Mouse (Mus musculus) thymus, postnatal 14 days (tissue): ENCODE measurements around the gene Gzmk.

Experiments used
- DNase-seq: peaks from one replicate; pipeline ENCODE4 v3.0.0; 2021

Gzmk gene

DNA sequence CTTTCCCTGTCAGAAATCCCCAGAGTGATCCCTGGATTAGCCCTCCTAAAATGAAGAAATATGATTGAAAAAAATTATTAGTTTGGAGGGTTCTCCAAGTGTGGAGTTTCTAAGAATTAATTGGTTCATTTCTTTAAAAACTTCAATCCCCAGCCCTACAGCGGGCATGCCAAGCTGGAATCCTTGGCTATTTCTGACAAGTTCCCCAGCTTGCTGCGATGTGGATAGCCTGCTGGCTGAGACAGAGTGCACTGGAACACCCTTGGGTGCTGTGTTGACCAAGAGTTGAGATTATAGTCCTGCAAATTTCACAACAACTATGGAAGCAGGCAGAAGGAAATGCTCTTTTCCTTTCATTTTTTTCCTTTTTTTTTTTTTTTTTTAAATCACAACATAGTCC, 24.1 kb downstream of the Gzmk start:
- no peak for DNase-seq

DNA sequence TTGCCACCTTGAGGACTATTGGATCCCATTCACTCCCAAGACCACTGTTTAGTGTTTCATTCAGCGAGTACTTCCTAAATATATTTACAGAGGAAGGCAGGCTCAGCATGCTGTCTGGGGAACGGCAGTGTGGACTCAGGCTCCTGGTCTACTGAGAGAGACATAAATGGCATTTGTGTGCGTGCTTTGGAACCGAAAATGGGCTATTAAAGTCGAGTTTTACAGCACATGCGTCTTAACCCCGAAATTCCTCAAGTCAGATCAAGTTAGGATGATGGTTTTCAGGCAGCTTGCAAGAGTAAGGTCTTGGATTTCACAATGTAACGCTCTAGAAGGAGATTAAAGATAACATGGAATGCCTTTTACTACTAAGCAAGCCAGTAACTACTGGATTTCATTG, 25.0 kb downstream of the Gzmk start:
- no peak for DNase-seq

DNA sequence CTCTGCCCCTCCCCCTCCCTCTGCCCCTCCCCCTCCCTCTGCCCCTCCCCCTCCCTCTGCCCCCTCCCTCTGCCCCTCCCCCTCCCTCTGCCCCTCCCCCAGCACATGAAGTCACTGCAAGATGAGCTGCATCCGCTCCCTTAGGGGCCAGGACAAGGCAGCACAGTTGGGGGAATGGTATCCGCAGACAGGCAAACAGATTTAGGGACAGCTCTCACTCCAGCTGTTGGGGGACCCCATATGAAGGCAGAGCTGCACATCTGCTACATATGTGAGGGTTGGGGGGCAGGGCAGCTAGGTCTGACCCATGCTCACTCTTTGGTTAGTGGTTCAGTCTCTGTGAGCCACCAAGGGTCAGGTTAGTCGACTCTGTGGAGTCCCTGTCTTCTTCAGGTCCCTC, 26.4 kb downstream of the Gzmk start:
- DNase-seq = no peak

DNA sequence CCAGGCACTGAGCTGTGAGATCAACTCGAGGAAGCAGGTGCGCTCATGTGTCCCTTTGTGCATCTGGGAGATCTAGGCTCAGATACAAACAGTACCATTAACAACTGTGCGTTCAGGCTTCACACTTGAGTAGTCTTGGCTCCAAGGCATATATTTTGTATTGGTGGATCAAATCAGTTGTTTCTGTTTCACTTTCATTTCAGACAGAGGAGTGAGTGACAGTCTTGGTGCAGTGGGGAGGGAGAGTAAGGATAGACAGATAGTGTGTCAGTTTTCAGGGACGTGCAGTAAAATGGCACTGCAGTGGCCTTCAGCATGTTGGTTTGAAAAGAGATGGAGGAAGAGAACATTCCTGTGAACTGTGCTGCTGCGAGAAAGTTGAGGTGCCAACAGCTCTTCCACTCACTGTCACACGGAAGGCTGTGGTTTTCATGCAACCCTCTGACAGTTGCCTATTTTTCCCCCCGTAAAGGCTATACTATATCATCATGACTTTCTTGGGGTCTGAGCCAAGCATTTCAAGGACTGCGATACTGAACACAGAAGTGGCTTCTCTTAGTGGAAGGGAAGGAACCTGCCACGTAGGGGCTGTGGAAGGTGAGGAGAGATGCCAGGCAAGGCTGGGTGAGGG, 27.7 kb downstream of the Gzmk start:
- DNase-seq = peak; percentile 27

DNA sequence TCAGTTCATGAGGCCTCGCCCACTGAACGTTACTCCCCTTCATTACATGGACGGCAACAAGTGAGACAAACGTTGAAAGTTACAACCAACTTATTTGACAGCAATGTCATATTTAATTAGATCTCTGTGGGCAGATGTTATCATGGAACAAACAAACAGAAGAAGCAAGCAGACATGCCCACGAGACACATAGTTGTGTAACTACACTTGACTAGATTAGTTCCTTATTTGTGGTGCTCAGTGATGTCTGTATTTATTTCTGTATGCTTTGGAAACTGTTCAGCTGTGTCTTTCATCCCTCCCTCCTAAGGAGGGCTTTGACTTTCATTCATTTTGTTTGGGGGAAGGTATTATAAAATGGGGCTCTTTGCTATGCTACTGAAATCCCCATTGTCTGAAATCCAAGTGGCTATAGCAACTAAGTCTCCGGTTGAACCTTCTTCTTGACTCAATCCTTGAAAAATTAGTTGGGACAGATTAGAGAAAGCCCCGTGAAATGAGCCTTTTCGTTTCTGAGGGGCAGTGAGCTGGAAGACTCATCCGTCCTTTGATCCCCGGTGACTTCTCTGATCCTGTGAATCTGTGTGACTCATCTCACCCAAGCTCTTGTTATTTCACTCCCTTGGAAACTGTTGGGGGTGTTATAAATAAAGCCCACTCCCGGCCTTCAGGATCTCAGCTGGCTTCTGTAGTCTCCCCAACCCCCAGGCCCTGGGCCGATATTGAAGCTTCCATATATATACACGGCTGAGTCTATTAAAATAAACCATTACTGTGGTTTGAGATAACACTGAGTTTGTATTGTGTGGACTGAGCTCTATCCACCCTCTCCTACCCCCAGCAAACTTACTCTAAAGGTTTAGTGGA, 28.7 kb downstream of the Gzmk start:
- no peak for DNase-seq

DNA sequence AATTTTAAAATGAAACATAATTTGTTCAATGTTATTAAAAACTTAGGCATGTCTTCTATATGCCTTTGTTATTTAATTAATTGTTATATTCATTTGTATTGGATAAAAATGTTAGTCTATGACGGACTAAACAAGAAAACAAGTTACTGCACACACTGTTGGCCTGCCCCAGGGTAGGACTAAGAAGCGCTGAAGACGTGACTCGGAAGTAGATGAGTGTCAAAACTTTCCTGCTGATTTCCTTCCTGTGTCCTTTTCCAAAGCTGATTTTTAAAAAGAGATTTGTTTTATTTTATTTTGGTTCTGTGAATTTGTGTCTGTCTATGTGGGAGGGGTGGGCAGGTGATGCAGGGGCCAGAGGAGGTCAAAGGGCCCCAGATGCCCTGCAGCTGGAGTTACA, 42.0 kb downstream of the Gzmk start:
- DNase-seq = no peak

DNA sequence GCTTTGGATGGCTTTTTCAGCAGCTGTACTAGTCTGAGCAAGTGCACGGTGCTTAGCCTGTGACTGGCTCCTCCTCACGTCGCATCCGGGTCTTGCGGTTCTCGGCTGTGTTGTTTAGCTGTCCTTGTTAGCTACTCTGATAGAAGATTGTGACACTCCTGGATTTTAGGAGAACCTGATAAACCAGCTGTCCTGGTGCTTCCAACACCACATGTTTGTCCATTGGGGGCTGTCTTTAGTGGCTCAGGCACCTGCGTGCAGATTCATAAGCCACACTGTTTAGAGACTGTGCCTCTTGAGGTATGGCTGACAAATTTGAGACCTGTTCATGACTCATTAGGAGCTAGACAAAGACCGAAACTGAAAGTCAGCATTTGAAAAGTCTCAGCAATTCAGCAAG, 42.4 kb downstream of the Gzmk start:
- no peak for DNase-seq

DNA sequence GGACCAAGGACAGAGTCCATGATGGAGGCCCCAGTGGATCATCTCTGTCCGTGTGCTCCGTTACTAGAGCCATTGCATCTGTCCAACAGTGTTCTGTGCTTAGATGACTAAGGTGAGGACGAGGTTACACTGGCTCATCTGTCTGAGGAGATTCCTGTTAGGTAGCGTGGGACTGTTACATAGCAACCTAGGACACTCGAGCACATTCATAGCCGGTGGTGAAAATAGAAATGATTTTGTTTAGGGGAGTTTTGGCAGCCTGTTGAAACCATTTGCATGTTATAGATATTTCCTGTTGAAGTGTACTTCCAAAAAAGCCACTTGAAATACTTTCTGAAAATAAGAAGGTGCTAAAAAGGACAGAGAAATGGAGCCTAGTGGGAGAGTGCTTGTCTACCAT, 51.5 kb downstream of the Gzmk start:
- DNase-seq = no peak

DNA sequence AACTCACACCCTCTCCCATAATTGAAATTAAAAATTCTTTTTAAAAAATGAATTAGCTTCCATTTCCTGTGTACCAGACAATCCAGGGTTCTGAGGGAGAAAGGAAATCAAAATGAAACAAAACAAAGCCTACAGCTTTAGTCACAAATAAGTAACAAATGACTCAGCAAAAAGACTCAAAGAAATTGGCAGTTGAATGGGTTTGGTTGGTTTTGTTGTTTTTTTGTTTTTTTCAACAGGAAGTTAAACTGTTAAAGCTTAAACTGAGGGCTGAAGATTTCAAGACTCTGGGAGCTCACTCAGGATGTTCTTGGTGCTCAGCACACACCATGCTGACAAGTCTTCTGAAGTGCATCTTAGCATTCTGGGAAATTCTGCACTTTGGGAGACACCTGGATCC, 55.5 kb downstream of the Gzmk start:
- DNase-seq = peak; percentile 11

DNA sequence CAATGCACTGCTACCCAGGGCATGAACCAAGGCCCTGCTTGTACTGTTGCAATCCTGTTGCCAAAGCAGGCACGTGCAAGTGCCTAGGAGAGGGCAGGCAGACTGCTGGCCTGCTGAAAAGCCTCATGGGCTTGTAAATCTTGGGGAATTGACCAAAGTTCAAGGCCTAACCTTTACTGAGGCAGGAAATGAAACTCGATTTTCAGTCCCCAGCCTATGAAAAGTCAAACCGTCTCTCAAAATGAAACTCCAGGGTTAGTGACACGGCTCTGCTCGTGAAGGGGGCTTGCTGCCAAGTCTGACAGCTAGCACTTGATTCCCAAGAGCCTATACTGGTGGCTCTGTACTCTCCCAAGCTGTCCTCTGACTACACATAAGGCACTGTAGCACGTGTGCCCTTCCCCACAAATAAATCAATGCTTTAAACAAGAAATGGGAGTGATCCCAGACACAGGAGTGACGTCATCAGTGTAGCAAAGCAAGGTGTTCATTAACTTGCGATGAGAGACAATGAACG, 57.6 kb downstream of the Gzmk start:
- no peak for DNase-seq

DNA sequence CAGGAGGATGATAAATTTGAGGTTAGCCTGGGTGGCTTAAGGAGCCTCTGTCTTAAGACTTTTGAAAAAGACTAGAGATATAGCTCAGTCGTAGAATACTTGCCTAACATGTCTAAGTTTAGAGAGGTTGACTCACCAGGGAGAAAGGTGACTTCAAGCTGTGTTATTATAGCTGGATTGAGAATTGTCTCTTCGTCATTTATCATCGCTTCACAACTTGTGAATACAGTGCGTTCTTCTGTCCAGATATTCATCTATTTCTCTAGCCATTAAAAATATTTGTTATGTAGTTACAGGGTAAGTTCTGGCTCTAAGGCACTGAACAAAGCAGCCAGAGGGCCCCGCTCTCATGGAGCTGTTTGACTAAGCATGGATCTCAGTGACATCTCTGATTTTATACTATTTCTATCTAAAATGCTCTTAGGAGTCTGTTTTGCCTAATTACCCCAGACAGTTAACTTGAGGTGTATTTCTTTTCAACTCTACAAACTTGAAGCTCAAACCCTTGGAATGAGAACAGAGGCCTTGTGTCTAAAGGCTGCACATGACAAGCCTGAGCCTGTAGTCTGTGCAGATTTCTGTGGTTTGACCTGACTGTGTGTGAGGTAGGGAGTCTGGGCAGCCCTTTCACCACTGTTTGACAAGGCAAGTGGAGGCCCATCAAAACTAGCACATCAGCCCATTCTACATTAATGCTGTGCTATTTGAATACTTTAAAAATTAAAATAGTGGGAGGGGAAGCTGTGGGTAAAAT, 61.3 kb downstream of the Gzmk start:
- no peak for DNase-seq

DNA sequence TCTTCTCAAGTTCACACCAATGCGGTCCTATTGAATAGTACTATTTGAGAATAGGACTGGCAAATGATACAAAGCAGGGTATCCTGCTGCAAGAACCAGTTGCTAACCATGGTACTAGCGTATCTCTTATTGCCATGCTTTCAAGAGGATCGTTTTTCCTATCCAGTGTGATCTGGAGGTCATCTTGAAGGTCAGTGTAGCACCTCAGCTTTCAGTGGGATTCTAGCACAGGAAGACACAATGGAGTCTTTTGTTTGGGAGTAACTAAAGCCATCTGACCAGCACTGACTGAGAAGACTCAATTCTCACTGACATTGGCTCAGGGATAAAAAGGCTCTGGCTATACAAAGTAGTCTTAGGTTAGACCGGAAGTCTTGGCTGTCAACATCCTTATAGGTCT, 74.2 kb downstream of the Gzmk start:
- no peak for DNase-seq

DNA sequence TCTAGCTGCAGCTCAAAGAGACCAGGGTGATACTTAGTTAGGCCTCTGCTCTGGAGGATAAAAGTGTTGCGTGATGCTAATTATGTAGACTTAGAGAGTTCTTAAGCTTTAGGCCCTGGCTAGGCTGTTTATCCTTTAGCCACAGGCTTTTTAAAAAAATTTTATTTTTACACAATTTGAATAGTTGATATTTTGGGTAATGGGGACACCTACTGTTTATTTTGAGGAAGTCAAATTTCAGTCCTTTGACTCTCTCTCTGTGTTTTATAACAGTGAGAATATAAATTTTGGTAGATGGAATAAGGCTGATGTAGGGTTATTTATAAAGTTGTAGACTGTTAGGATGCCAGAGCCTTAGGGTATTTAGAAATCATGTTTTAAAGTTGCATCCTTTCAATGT, 86.1 kb downstream of the Gzmk start:
- DNase-seq = no peak

DNA sequence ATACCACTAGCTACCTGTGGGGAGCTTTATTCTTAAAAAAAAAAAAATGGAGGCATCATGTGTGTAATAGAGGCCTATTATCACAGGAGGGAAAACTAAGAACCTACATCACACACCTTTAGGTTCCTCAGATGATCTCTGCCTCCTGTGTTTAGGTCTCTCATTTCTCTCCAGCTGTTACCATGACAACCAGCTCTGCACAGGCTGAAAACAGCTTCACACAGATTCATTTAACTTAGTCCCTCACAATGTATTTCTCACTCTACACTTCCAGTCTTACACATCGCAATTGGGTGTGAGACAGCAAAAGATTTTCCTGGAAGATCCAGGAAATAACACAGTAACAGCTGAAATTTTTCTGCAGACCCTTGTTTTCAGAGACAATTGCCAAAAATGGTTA, 95.7 kb downstream of the Gzmk start:
- DNase-seq = no peak
